28 mouse cellular contexts compared by ENCODE assay signal in the genomic region with DNA sequence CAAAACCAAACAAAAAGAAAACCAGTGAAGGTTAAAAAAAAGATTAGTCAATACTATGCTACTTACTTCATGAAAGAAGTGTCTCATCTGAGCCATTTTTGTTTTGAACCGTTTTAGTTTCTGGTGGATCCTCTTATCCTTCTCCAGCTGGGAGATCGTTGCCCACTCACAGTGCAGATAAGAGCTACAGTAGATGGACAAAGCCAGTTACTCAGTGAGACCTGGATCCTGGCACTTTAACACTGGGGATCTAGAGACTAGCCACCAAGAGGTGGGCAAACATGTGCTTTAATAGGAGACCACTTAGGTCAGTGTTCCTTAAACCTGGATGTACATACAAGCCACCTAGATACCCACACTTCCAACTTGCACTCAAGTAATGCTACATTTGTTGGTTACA. TPM values are rescaled to one million over a fixed set of nuclear protein-coding genes. Genes with fewer than 3 reads are reported as not detected.
"Had no signal": no experiment of that assay in that cellular context is flagged by ENCODE, and none has a peak within 500 bp of the region (broad histone marks: within the 10 kb centered on the region; RNA-seq: fewer than 3 reads in every experiment).

No protein-coding gene starts in this region.

- H3K27me3 ChIP-seq: embryonic facial prominence, embryonic 12.5 days; embryonic facial prominence, embryonic 13.5 days; embryonic facial prominence, embryonic 15.5 days; forebrain, embryonic 12.5 days; forebrain, embryonic 13.5 days; forebrain, embryonic 15.5 days had no signal

- ATAC-seq: forebrain, embryonic 13.5 days; forebrain, embryonic 14.5 days; forebrain, embryonic 15.5 days; forebrain, embryonic 16.5 days; forebrain, postnatal 0 days had no signal

- H3K27ac ChIP-seq: embryonic facial prominence, embryonic 10.5 days; embryonic facial prominence, embryonic 12.5 days; embryonic facial prominence, embryonic 13.5 days; embryonic facial prominence, embryonic 15.5 days; forebrain, embryonic 10.5 days; forebrain, embryonic 12.5 days; forebrain, embryonic 13.5 days; forebrain, embryonic 15.5 days; gastrocnemius, adult 2 months had no signal

- H3K4me3 ChIP-seq: embryonic facial prominence, embryonic 10.5 days; embryonic facial prominence, embryonic 12.5 days; embryonic facial prominence, embryonic 13.5 days; embryonic facial prominence, embryonic 15.5 days; erythroblast, embryonic 14.5 days; forebrain, embryonic 10.5 days; forebrain, embryonic 12.5 days; forebrain, embryonic 13.5 days; forebrain, embryonic 15.5 days; gastrocnemius, adult 2 months had no signal

- H3K4me2 ChIP-seq: embryonic facial prominence, embryonic 12.5 days; embryonic facial prominence, embryonic 13.5 days; embryonic facial prominence, embryonic 15.5 days; forebrain, embryonic 12.5 days; forebrain, embryonic 13.5 days; forebrain, embryonic 15.5 days had no signal

- H3K9me3 ChIP-seq: embryonic facial prominence, embryonic 10.5 days; embryonic facial prominence, embryonic 12.5 days; embryonic facial prominence, embryonic 13.5 days; embryonic facial prominence, embryonic 15.5 days; forebrain, embryonic 10.5 days; forebrain, embryonic 12.5 days; forebrain, embryonic 13.5 days; forebrain, embryonic 15.5 days had no signal

- DNase-seq: cerebellum, adult 2 months; cerebellum, adult 8-10 months; cerebellum, adult 9-10 months; cerebellum, adult 9-11 months; cerebellum, postnatal 10 days; cerebellum, postnatal 14 days; cerebellum, postnatal 25 days; cerebellum, postnatal 36 days; embryo, embryonic 11 days; forebrain, postnatal 0 days; gastrocnemius, adult 2 months; gastrocnemius, postnatal 10 days; gastrocnemius, postnatal 14 days; gastrocnemius, postnatal 25 days; gastrocnemius, postnatal 36 days; heart, adult 11 months; heart, adult 18-20 months had no signal

- H3K4me1 ChIP-seq: embryonic facial prominence, embryonic 10.5 days; embryonic facial prominence, embryonic 12.5 days; embryonic facial prominence, embryonic 13.5 days; embryonic facial prominence, embryonic 15.5 days; forebrain, embryonic 10.5 days; forebrain, embryonic 12.5 days; forebrain, embryonic 13.5 days; forebrain, embryonic 15.5 days had no signal

- H3K9ac ChIP-seq: embryonic facial prominence, embryonic 12.5 days; embryonic facial prominence, embryonic 13.5 days; embryonic facial prominence, embryonic 15.5 days; forebrain, embryonic 12.5 days; forebrain, embryonic 13.5 days; forebrain, embryonic 15.5 days; forebrain, postnatal 0 days had no signal

RNA-seq across cellular contexts. Expression of gene Rab2b, which starts 53.4 kb away (rescaled TPM):
- polyA plus RNA-seq: erythroblast, embryonic 14.5 days had no signal
